12 mouse cellular contexts compared by ENCODE assay signal in the genomic region with DNA sequence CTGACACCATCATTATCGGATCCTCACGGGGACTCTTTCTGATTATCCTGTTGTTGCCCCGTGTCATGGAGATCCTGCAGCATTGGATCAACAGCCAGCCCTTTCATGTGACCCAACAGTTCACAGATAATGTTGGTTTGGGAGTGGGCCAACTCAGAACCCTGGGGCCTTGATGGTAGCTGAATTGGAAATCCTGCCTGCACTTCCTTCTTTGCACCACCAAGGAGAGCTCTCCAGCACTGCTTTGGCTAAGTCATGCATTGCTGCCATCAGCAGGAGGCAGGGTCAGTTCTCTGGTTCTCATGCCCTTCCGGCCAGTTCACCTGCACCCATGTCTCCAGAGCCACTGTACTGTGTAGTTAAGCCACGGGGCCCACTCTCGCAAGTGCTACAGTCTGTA.
DNase-seq lines count a peak whose midpoint lies in the region; ATAC-seq and TF ChIP-seq lines count a peak whose summit lies in the region.
"Had no signal": no experiment of that assay in that cellular context is flagged by ENCODE, and none has a peak within 500 bp of the region (broad histone marks: within the 10 kb centered on the region; RNA-seq: fewer than 3 reads in every experiment).

No protein-coding gene starts in this region.

- H3K4me1 ChIP-seq in liver, embryonic 14.5 days (replicated peaks; ENCODE audit: control insufficient read depth in 2 of 2, insufficient read depth in 2 of 2, low read length in 1 of 2), result no peaks in the 10 kb centered on the region
- H3K4me1 ChIP-seq in liver, embryonic 12.5 days, result no peaks in the 10 kb centered on the region

- intact Hi-C loops in gastrocnemius, adult 2 months (cut with DNase I), result no loop called here

- ATAC-seq in liver, embryonic 14.5 days (ENCODE audit: insufficient read depth), result no peak
- ATAC-seq in liver, embryonic 12.5 days, result no peak
- no peak for ATAC-seq in megakaryocyte progenitor cell, adult 5-6 weeks (replicated peaks; ENCODE audit: poor library complexity)
- ATAC-seq: CD4-positive, CD25-positive, alpha-beta regulatory T cell, adult 4 months had no signal

- 72% methylated on average over 6 of the region's 6 CpGs for WGBS in liver, embryonic 14.5 days (ENCODE audit: insufficient replicate concordance)
- 70% methylated on average over 6 of the region's 6 CpGs for WGBS in liver, embryonic 12.5 days (ENCODE audit: insufficient replicate concordance)

- H3K36me3 ChIP-seq in liver, embryonic 14.5 days (replicated peaks; ENCODE audit: control insufficient read depth, insufficient read depth, low read depth), result no peaks in the 10 kb centered on the region
- H3K36me3 ChIP-seq in liver, embryonic 12.5 days, result no peaks in the 10 kb centered on the region

- H3K27ac ChIP-seq in gastrocnemius, adult 2 months, result no peak overlapping the region
- no peak overlapping the region for H3K27ac ChIP-seq in liver, embryonic 14.5 days
- H3K27ac ChIP-seq in liver, embryonic 12.5 days, result no peak overlapping the region

- no peak for DNase-seq in gastrocnemius, adult 2 months
- DNase-seq in gastrocnemius, postnatal 10 days, result no peak
- no peak for DNase-seq in liver, embryonic 14.5 days (ENCODE audit: low read depth in 3 of 3, low spot score in 3 of 3)
- DNase-seq in Muller cell, postnatal 12 days (ENCODE audit: inconsistent ontology term), result peak; percentile 1
- DNase-seq in cerebellum, postnatal 25 days, result peak; percentile 9 to 22
- no peak for DNase-seq in MN1 (ENCODE audit: low spot score)
- DNase-seq: layer of hippocampus, postnatal 36 days; retina, postnatal 1 day; thymus, postnatal 36 days had no signal

- H3K4me2 ChIP-seq in liver, embryonic 14.5 days (ENCODE audit: low read depth), result no peak overlapping the region
- no peak overlapping the region for H3K4me2 ChIP-seq in liver, embryonic 12.5 days

- no peaks in the 10 kb centered on the region for H3K27me3 ChIP-seq in liver, embryonic 14.5 days (ENCODE audit: control insufficient read depth, insufficient read depth, low read length)
- H3K27me3 ChIP-seq in liver, embryonic 12.5 days (replicated peaks), result no peaks in the 10 kb centered on the region

- no peak overlapping the region for H3K9ac ChIP-seq in liver, embryonic 14.5 days (replicated peaks)
- H3K9ac ChIP-seq in liver, embryonic 12.5 days, result no peak overlapping the region

- H3K4me3 ChIP-seq in gastrocnemius, adult 2 months, result no peak overlapping the region
- no peak overlapping the region for H3K4me3 ChIP-seq in liver, embryonic 14.5 days (ENCODE audit: insufficient read depth in 1 of 2, low read depth in 2 of 2, low read length in 2 of 2)
- no peak overlapping the region for H3K4me3 ChIP-seq in liver, embryonic 12.5 days

- peak; percentile 49 for TF ChIP-seq CTCF in gastrocnemius, adult 2 months (IDR thresholded peaks at IDR 0.05)
- TF ChIP-seq CTCF in liver, embryonic 14.5 days (IDR thresholded peaks at IDR 0.05; ENCODE audit: low read depth), result 0 out of 2 replicates have a peak, but pooled peaks have one; percentile 4

- no peaks in the 10 kb centered on the region for H3K9me3 ChIP-seq in liver, embryonic 14.5 days (ENCODE audit: control insufficient read depth, low read length)
- 0 out of 2 replicates have a peak, but pooled peaks cover 7% of the 10 kb centered on the region for H3K9me3 ChIP-seq in liver, embryonic 12.5 days (replicated peaks)

- TF ChIP-seq EP300 in liver, embryonic 14.5 days (IDR thresholded peaks at IDR 0.05; ENCODE audit: low read depth), result no peak

Comparison
In these comparisons a context has a peak if more than half of its experiments do, and no peak if none do; other contexts are left out.
1. DNase-seq: peak in Muller cell, postnatal 12 days (single experiment) and cerebellum, postnatal 25 days (2 of 2); none in gastrocnemius, adult 2 months (single experiment), gastrocnemius, postnatal 10 days (single experiment), liver, embryonic 14.5 days (0 of 3) and MN1 (single experiment).